Mouse (Mus musculus): ENCODE measurements around the gene Hist1h2ah.

Hist1h2ah gene

GRCm38 (mm10) chr13:22037415-22037814 lies 2.0 kb upstream of the Hist1h2ah start:
- no peak for DNase-seq

GRCm38 (mm10) chr13:22036986-22037385 lies 1.6 kb upstream of the Hist1h2ah start:
- no peak for DNase-seq

- DNase-seq, result no peak
Measured at GRCm38 (mm10) chr13:22036149-22036956, 985 bp upstream of the Hist1h2ah start.

- peak; percentile 52 for DNase-seq
Measured at GRCm38 (mm10) chr13:22034443-22035266, 713 bp downstream of the Hist1h2ah start.

- DNase-seq, result no peak
Measured at GRCm38 (mm10) chr13:22033741-22034442, 1.5 kb downstream of the Hist1h2ah start.

- no peak for DNase-seq
Measured at GRCm38 (mm10) chr13:22030493-22030892, 4.9 kb downstream of the Hist1h2ah start.

- no peak for DNase-seq
Measured at GRCm38 (mm10) chr13:22029928-22030327, 5.4 kb downstream of the Hist1h2ah start.

GRCm38 (mm10) chr13:22028673-22029460 lies 6.5 kb downstream of the Hist1h2ah start:
- DNase-seq, result peak; percentile 96

GRCm38 (mm10) chr13:22026058-22027031 lies 9.0 kb downstream of the Hist1h2ah start:
- peak; percentile 84 for DNase-seq

GRCm38 (mm10) chr13:22022241-22022640 lies 13.1 kb downstream of the Hist1h2ah start:
- DNase-seq, result peak; percentile 84

GRCm38 (mm10) chr13:22021581-22021980 lies 13.8 kb downstream of the Hist1h2ah start:
- DNase-seq, result no peak

GRCm38 (mm10) chr13:22020901-22021339 lies 14.4 kb downstream of the Hist1h2ah start:
- DNase-seq, result peak; percentile 62

- no peak for DNase-seq
Measured at GRCm38 (mm10) chr13:22019934-22020835, 15.2 kb downstream of the Hist1h2ah start.

- DNase-seq, result peak; percentile 68
Measured at GRCm38 (mm10) chr13:22015479-22016450, 19.6 kb downstream of the Hist1h2ah start.

- DNase-seq, result no peak
Measured at GRCm38 (mm10) chr13:22014411-22014845, 20.9 kb downstream of the Hist1h2ah start.

GRCm38 (mm10) chr13:22013716-22014115 lies 21.7 kb downstream of the Hist1h2ah start:
- no peak for DNase-seq

GRCm38 (mm10) chr13:22009642-22010041 lies 25.7 kb downstream of the Hist1h2ah start, which contains the start of gene Prss16:
TSS of gene Prss16 (minus strand) at chr13:22009742.
- DNase-seq, result no peak

GRCm38 (mm10) chr13:22008707-22009106 lies 26.7 kb downstream of the Hist1h2ah start:
- no peak for DNase-seq
